Mouse (Mus musculus): ENCODE data around the gene Rcor2. TPM values are rescaled to one million over a fixed set of nuclear protein-coding genes. Genes with fewer than 3 reads are reported as not detected.

Gene Rcor2
- polyA plus RNA-seq, 1 experiment from 2014 or later, result 7.5 TPM

DNA sequence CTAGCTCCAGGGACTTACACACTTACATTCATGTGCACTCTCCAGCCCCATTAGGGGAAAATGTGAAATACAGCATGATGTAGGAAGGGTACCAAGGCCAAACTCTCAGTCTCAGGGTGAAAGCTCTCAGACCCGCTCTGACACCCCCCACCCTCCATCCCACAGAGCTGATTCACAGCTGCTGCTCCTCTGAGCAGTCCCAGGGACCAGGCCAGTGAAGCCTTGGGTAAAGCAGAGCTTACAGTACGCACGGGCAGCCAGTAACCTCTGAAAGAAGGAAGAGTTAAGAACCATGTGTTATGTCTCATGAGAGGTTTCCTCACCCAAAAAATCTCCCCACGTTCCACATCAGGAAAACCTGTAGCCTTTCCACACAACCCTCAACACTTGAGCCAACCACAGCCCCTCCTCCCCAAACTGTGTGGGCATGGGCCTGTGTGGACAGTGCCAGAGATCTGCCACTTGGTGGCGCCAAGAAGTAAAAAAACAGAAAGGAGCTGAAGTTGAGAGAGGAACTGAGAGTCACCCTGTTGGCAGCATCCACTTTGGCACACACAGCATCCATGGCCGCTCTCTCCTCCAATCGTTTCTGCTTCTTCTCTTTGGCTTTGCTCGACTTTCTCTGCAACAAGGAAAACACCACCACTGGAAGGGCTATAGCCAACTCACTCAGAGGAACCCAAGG lies 32.4 kb upstream of the Rcor2 start:
- DNase-seq (ENCODE audit: low spot score), result no peak
- Histone ChIP-seq H3K9me3 (ENCODE audit: control insufficient read depth, low read length) (no peaks in the 10 kb centered on the region), H3K36me3 (ENCODE audit: control insufficient read depth, insufficient read depth, low read length) (peaks cover 23% of the 10 kb centered on the region), H3K4me3 (ENCODE audit: low read depth, low read length) (no peak overlapping the region), H3K27ac (ENCODE audit: low read depth, low read length) (no peak overlapping the region), H3K27me3 (replicated peaks; ENCODE audit: control insufficient read depth, insufficient read depth, low read length) (no peaks in the 10 kb centered on the region), H3K4me2 (no peak overlapping the region), H3K9ac (ENCODE audit: low read depth, low read length) (no peak overlapping the region), H3K4me1 (replicated peaks; ENCODE audit: control insufficient read depth, insufficient read depth, low read length) (peaks cover 3% of the 10 kb centered on the region)
- 64% methylated on average over 8 of the region's 8 CpGs for WGBS
- ATAC-seq (replicated peaks; ENCODE audit: low FRiP score), result peak; percentile 64

DNA sequence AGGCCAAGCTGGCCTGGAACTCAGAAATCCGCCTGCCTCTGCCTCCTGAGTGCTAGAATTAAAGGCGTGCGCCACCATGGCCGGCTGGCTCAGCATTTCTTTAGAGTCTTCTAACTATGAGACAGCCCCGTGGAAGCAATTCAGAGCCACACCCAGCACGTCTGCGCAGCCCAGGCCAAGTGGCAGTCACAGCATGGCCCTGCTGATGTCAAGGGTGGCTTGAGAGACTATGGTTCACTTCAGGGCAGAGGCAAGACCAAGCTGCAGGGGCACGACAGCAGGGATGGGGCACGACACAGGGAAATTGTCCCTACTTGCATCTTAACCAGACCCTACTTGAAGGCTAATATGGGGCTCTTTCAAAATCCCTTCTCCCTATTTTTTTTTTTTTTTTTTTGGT lies 31.7 kb upstream of the Rcor2 start:
- Histone ChIP-seq H3K27me3 (replicated peaks; ENCODE audit: control insufficient read depth, insufficient read depth, low read length) (no peaks in the 10 kb centered on the region), H3K4me3 (ENCODE audit: low read depth, low read length) (no peak overlapping the region), H3K4me1 (replicated peaks; ENCODE audit: control insufficient read depth, insufficient read depth, low read length) (peaks cover 9% of the 10 kb centered on the region), H3K4me2 (no peak overlapping the region), H3K27ac (ENCODE audit: low read depth, low read length) (no peak overlapping the region), H3K9ac (ENCODE audit: low read depth, low read length) (no peak overlapping the region), H3K36me3 (ENCODE audit: control insufficient read depth, insufficient read depth, low read length) (peaks cover 16% of the 10 kb centered on the region), H3K9me3 (ENCODE audit: control insufficient read depth, low read length) (no peaks in the 10 kb centered on the region)
- no peak for DNase-seq (ENCODE audit: low spot score)
- WGBS, result 88% methylated on average over 9 of the region's 9 CpGs
- no peak for ATAC-seq (replicated peaks; ENCODE audit: low FRiP score)

DNA sequence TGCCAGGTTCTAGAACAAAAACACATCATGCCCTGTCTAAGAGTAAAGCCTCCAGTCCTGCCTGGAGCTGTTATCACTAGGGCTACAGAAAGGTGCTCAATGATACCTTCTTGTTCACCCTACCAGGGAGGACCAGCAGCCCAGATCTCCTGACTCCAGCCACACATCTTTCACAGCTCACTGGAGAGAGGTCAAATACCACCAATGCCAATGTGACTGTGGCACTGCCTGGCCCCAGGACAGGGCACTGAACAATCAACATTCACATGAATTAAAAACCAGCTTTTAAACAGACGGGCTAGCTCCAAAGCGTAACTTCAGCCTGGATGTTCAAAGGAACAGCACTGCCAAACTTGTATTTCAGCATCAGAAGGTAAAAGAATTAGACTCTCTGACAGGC lies 31.1 kb upstream of the Rcor2 start:
- DNase-seq (ENCODE audit: low spot score), result no peak
- Histone ChIP-seq H3K36me3 (ENCODE audit: control insufficient read depth, insufficient read depth, low read length) (peaks cover 16% of the 10 kb centered on the region), H3K9me3 (ENCODE audit: control insufficient read depth, low read length) (no peaks in the 10 kb centered on the region), H3K9ac (ENCODE audit: low read depth, low read length) (no peak overlapping the region), H3K4me1 (replicated peaks; ENCODE audit: control insufficient read depth, insufficient read depth, low read length) (peaks cover 9% of the 10 kb centered on the region), H3K4me3 (ENCODE audit: low read depth, low read length) (no peak overlapping the region), H3K27ac (ENCODE audit: low read depth, low read length) (no peak overlapping the region), H3K27me3 (replicated peaks; ENCODE audit: control insufficient read depth, insufficient read depth, low read length) (no peaks in the 10 kb centered on the region), H3K4me2 (no peak overlapping the region)
- no peak for ATAC-seq (replicated peaks; ENCODE audit: low FRiP score)
- WGBS, result 93% methylated on average over 2 of the region's 2 CpGs

DNA sequence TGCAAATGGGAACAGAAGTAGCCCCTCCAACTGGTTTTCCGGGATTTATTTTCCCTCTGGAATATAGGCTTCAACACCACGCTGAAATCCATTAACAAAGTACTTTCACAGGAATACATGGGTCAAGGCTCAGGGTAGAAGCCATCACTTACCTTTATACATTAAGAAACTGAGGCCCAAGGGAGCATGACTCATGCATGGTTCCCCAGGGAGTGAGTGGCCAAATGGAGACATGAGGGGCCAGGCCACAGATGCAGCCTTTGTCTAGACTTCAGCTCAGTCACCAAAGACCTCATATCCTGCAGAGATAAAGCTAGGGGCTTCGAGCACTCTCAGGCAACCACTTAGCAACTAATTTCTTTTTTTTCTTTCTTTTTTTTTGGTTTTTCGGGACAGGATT lies 30.4 kb upstream of the Rcor2 start:
- no peaks in the 10 kb centered on the region for H3K9me3 ChIP-seq (ENCODE audit: control insufficient read depth, low read length)
- 79% methylated on average over 4 of the region's 4 CpGs for WGBS
- H3K4me1 ChIP-seq (replicated peaks; ENCODE audit: control insufficient read depth, insufficient read depth, low read length), result peaks cover 12% of the 10 kb centered on the region
- H3K27me3 ChIP-seq (replicated peaks; ENCODE audit: control insufficient read depth, insufficient read depth, low read length), result no peaks in the 10 kb centered on the region
- peaks cover 16% of the 10 kb centered on the region for H3K36me3 ChIP-seq (ENCODE audit: control insufficient read depth, insufficient read depth, low read length)
- no peak overlapping the region for H3K4me2 ChIP-seq
- no peak overlapping the region for H3K27ac ChIP-seq (ENCODE audit: low read depth, low read length)
- no peak for ATAC-seq (replicated peaks; ENCODE audit: low FRiP score)
- DNase-seq (ENCODE audit: low spot score), result no peak
- no peak overlapping the region for H3K4me3 ChIP-seq (ENCODE audit: low read depth, low read length)
- no peak overlapping the region for H3K9ac ChIP-seq (ENCODE audit: low read depth, low read length)

DNA sequence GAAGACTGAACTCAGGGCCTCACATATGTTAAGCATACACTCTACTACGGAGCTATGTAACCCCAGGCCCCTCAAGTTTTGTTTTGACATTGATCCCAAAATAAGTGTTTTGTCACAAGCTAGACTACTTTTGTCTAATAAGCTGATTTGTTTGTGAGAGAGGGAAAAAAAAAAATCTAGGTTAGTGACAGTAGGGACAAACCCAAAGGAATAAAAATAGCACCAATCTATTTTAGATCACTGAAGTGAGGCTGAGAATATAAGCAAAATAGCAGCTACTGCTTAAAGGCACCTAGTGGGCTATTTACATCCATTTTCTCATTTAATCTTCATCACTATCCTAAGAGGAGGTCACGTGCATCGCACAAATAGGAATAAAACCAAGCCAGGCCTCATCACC lies 27.6 kb upstream of the Rcor2 start:
- H3K9me3 ChIP-seq (ENCODE audit: control insufficient read depth, low read length), result no peaks in the 10 kb centered on the region
- ATAC-seq (replicated peaks; ENCODE audit: low FRiP score) (no peak), DNase-seq (ENCODE audit: low spot score) (no peak)
- peaks cover 12% of the 10 kb centered on the region for H3K4me1 ChIP-seq (replicated peaks; ENCODE audit: control insufficient read depth, insufficient read depth, low read length)
- H3K27me3 ChIP-seq (replicated peaks; ENCODE audit: control insufficient read depth, insufficient read depth, low read length), result no peaks in the 10 kb centered on the region
- peak overlapping the region; percentile 89 for H3K9ac ChIP-seq (ENCODE audit: low read depth, low read length)
- 89% methylated on average over 3 of the region's 3 CpGs for WGBS
- H3K36me3 ChIP-seq (ENCODE audit: control insufficient read depth, insufficient read depth, low read length), result peaks cover 11% of the 10 kb centered on the region; the same call in 1 of the 2 replicates
- H3K4me3 ChIP-seq (ENCODE audit: low read depth, low read length), result peak overlapping the region; percentile 81
- peak overlapping the region; percentile 77 for H3K4me2 ChIP-seq
- H3K27ac ChIP-seq (ENCODE audit: low read depth, low read length), result no peak overlapping the region

DNA sequence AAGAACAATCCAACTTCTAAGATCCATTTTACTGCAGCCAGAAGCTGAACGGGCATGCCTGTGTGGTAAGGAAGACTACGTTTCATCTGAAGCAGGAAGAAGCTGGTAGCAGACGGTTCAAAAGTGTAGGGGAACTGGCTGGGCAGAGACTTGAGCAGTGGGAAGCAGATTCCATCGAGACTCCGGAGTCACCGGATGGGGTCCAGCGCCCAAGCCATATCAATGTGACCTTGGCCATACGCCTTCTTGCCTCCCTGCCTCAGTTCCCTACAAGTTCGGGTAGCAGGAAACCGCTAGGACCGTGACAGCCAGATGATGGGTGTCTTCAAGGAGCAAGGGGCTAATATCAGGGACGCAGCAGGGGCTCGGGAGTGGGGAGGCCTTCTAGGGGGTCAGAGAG lies 26.8 kb upstream of the Rcor2 start:
- H3K27ac ChIP-seq (ENCODE audit: low read depth, low read length), result peak overlapping the region; percentile 84
- peaks cover 11% of the 10 kb centered on the region; the same call in 1 of the 2 replicates for H3K36me3 ChIP-seq (ENCODE audit: control insufficient read depth, insufficient read depth, low read length)
- DNase-seq (ENCODE audit: low spot score) (peak; percentile 45), ATAC-seq (replicated peaks; ENCODE audit: low FRiP score) (peak; percentile 23)
- WGBS, result 2% methylated on average over 13 of the region's 13 CpGs
- no peaks in the 10 kb centered on the region for H3K27me3 ChIP-seq (replicated peaks; ENCODE audit: control insufficient read depth, insufficient read depth, low read length)
- peaks cover 12% of the 10 kb centered on the region for H3K4me1 ChIP-seq (replicated peaks; ENCODE audit: control insufficient read depth, insufficient read depth, low read length)
- H3K4me3 ChIP-seq (ENCODE audit: low read depth, low read length), result peak overlapping the region; percentile 81
- H3K4me2 ChIP-seq, result peak overlapping the region; percentile 77
- H3K9ac ChIP-seq (ENCODE audit: low read depth, low read length), result peak overlapping the region; percentile 89
- no peaks in the 10 kb centered on the region for H3K9me3 ChIP-seq (ENCODE audit: control insufficient read depth, low read length)

DNA sequence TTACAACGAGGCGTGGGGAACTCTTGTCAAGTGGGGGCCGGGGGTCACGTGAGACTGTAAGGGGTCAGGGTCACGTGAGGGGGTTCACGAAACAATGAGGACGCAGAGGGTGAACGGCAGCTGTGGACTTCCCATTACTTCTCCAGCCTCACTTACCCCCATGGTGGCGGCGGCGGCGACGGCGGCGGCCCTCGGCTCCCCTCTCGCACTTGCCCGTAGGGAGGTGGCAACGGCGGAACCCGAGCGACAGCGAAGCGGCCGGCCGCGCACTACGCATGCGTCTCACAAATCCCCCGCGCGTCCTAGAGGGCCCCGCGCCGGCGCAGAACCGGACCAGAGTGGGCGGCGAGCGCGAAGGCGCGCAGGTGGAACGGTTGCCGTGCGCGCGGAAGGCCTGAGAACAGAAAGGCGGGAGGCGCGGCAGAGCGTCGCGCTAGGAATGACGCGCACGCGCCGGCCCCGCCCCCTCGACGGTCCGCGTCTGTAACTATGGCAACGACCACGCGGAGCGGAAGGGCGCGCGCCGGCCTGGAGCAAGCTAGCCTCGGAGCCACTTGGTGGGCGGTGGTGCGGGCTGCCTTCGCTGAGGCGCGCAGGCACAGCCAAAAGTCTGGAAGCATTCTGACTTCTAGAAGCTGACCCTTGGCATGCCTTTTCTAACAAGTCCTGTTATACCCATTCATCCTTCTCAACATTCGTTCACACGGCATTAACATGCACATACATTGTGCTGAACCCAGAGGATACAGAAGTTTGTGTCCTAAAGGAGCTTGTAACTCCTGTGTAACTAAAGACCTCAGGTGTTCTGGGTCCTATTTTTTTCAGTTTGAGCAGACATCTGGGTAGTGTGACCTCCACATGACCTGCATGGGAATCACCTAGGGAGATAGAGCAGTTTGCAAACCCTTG lies 26.1 kb upstream of the Rcor2 start, which contains the start of gene Naa40:
Gene Naa40 (minus strand): TSS at position 402 of the 909 bp plus-strand sequence.
- WGBS, result under 1% methylated on average over 80 of the region's 80 CpGs
- H3K4me2 ChIP-seq, result peak within 1 kb of the TSS; percentile 77

DNA sequence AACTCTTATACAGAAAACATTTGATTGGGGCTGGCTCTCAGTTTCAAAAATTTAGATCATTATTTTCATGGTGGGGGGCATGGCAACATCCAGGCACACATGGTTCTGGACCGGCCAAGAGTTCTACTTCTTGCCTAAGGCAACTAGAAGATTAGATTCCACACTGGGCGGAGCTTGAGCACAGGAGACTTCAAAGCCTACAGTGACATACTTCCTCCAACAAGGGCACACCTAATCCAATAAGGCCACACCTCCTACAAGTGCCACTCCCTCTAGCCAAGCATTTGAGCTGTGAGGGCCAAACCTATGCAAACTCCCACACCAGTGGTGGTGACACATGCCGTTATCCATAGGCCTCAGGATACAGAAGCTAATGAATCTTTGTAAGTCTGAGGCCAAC lies 21.1 kb upstream of the Rcor2 start:
- peak; percentile 46 for ATAC-seq (replicated peaks; ENCODE audit: low FRiP score)
- Histone ChIP-seq H3K9ac (ENCODE audit: low read depth, low read length) (no peak overlapping the region), H3K4me3 (ENCODE audit: low read depth, low read length) (no peak overlapping the region), H3K4me1 (replicated peaks; ENCODE audit: control insufficient read depth, insufficient read depth, low read length) (peaks cover 3% of the 10 kb centered on the region; the same call in 1 of the 2 replicates), H3K36me3 (ENCODE audit: control insufficient read depth, insufficient read depth, low read length) (no peaks in the 10 kb centered on the region), H3K27ac (ENCODE audit: low read depth, low read length) (no peak overlapping the region), H3K9me3 (ENCODE audit: control insufficient read depth, low read length) (no peaks in the 10 kb centered on the region), H3K4me2 (no peak overlapping the region), H3K27me3 (replicated peaks; ENCODE audit: control insufficient read depth, insufficient read depth, low read length) (no peaks in the 10 kb centered on the region)
- WGBS, result 60% methylated on average over 3 of the region's 3 CpGs
- no peak for DNase-seq (ENCODE audit: low spot score)

More for the DNA sequence above, 26.1 kb upstream of the Rcor2 start, which contains the start of gene Naa40:
- Histone ChIP-seq H3K4me3 (ENCODE audit: low read depth, low read length) (peak within 1 kb of the TSS; percentile 81), H3K27ac (ENCODE audit: low read depth, low read length) (peak within 1 kb of the TSS; percentile 84), H3K27me3 (replicated peaks; ENCODE audit: control insufficient read depth, insufficient read depth, low read length) (no peaks in the 10 kb centered on the region), H3K36me3 (ENCODE audit: control insufficient read depth, insufficient read depth, low read length) (peaks cover 11% of the 10 kb centered on the region; the same call in 1 of the 2 replicates), H3K9ac (ENCODE audit: low read depth, low read length) (peak within 1 kb of the TSS; percentile 89), H3K4me1 (replicated peaks; ENCODE audit: control insufficient read depth, insufficient read depth, low read length) (peaks cover 12% of the 10 kb centered on the region), H3K9me3 (ENCODE audit: control insufficient read depth, low read length) (no peaks in the 10 kb centered on the region)
- ATAC-seq (replicated peaks; ENCODE audit: low FRiP score) (peak; percentile 97), DNase-seq (ENCODE audit: low spot score) (peak; percentile 90)

Measured in liver, embryonic 11.5 days (tissue).